Mouse (Mus musculus) stomach, embryonic 16.5 days (tissue): ENCODE results near the gene A730009L09Rik. TPM values are rescaled to one million over a fixed set of nuclear protein-coding genes. Genes with fewer than 3 reads are reported as not detected.

Experiments
- ATAC-seq: fragments of 200-750 bp; cut with Nextera tagmentation; 2 replicates; pipeline ENCODE4 v1.8.0; 2017; ENCODE audit warnings: moderate number of reproducible peaks, moderate TSS enrichment; ENCODE audit not compliant: insufficient read depth, low FRiP score
- H3K27ac ChIP-seq: fragments of 300-500 bp; sonication (generic); 2 replicates; pipeline ENCODE4 v1.5.1; 2014; ENCODE audit warnings: low read length
- H3K27me3 ChIP-seq: fragments of 300-500 bp; sonication (generic); 2 replicates; pipeline ENCODE4 v1.6.1; 2014; ENCODE audit warnings: low read length, control low read depth, mixed read lengths; ENCODE audit not compliant: control insufficient read depth, insufficient read depth
- H3K36me3 ChIP-seq: fragments of 300-500 bp; sonication (generic); 2 replicates; pipeline ENCODE4 v1.6.1; 2014; ENCODE audit warnings: low read length; ENCODE audit not compliant: control insufficient read depth, insufficient read depth
- H3K4me1 ChIP-seq: fragments of 300-500 bp; sonication (generic); 2 replicates; pipeline ENCODE4 v1.6.1; 2014; ENCODE audit warnings: low read length, control low read depth, mixed read lengths; ENCODE audit not compliant: control insufficient read depth, insufficient read depth
- H3K4me2 ChIP-seq: fragments of 300-500 bp; sonication (generic); 2 replicates; pipeline ENCODE4 v1.6.1; 2014; ENCODE audit warnings: low read depth, low read length, mixed read lengths
- H3K4me3 ChIP-seq: fragments of 300-500 bp; sonication (generic); replicated peaks from 2 replicates; pipeline ENCODE4 v1.5.1; 2014; ENCODE audit warnings: mild to moderate bottlenecking, low read length
- H3K9ac ChIP-seq: fragments of 300-500 bp; sonication (generic); 2 replicates; pipeline ENCODE4 v1.6.1; 2014; ENCODE audit warnings: low read length
- H3K9me3 ChIP-seq: fragments of 300-500 bp; sonication (generic); replicated peaks from 2 replicates; pipeline ENCODE4 v1.6.1; 2016; ENCODE audit warnings: low read length, control low read depth; ENCODE audit not compliant: control insufficient read depth
- WGBS: fragments of 180-500 bp; shearing (Covaris S2); extraction: QIAGEN DNeasy Blood & Tissue Kit; methylation state at CpG from one replicate; pipeline ENCODE4 v1.1.7; 2014; 5-methylcytosine and 5-hydroxymethylcytosine counted together
- polyA plus RNA-seq: library from polyadenylated mRNA; unstranded; fragments of >200 nt; fragmentation: Nextera tagmentation; extraction: Ambion mirVana; gene quantifications from 2 replicates; pipeline ENCODE4 v1.2.1, GENCODE M21; 2015

The A730009L09Rik gene
- polyA plus RNA-seq, 1 experiment from 2014 or later = not detected

GRCm38 (mm10) chr16:84494818-84495217 lies 20.1 kb upstream of the A730009L09Rik start:
- no peak overlapping the region for H3K9ac ChIP-seq
- no peaks in the 10 kb centered on the region for H3K27me3 ChIP-seq
- H3K9me3 ChIP-seq = no peaks in the 10 kb centered on the region
- H3K4me1 ChIP-seq = no peaks in the 10 kb centered on the region
- no peak for ATAC-seq
- no peak overlapping the region for H3K4me2 ChIP-seq
- no peak overlapping the region for H3K27ac ChIP-seq
- H3K4me3 ChIP-seq = no peak overlapping the region
- H3K36me3 ChIP-seq = no peaks in the 10 kb centered on the region
- WGBS = 69% methylated on average over 3 of the region's 3 CpGs

- Histone ChIP-seq H3K9me3 (no peaks in the 10 kb centered on the region), H3K27me3 (no peaks in the 10 kb centered on the region), H3K36me3 (no peaks in the 10 kb centered on the region), H3K4me1 (no peaks in the 10 kb centered on the region), H3K4me3 (no peak overlapping the region), H3K4me2 (0 out of 2 replicates have a peak overlapping the region, but pooled peaks have one; percentile 17), H3K27ac (no peak overlapping the region), H3K9ac (no peak overlapping the region)
- 28% methylated on average over 2 of the region's 2 CpGs for WGBS
- ATAC-seq = no peak
Observed at GRCm38 (mm10) chr16:84495438-84495837, 19.5 kb upstream of the A730009L09Rik start.

GRCm38 (mm10) chr16:84507681-84508080 lies 7.2 kb upstream of the A730009L09Rik start:
- H3K4me3 ChIP-seq = no peak overlapping the region
- no peak for ATAC-seq
- WGBS = 56% methylated on average over 4 of the region's 4 CpGs

GRCm38 (mm10) chr16:84521975-84522635 lies 7.2 kb downstream of the A730009L09Rik start:
- 90% methylated on average over 11 of the region's 11 CpGs for WGBS
- ATAC-seq = no peak
- H3K9me3 ChIP-seq = no peaks in the 10 kb centered on the region

More at GRCm38 (mm10) chr16:84507681-84508080, 7.2 kb upstream of the A730009L09Rik start:
- Histone ChIP-seq H3K27ac (no peak overlapping the region), H3K9me3 (no peaks in the 10 kb centered on the region), H3K4me2 (no peak overlapping the region), H3K9ac (no peak overlapping the region), H3K36me3 (no peaks in the 10 kb centered on the region), H3K27me3 (no peaks in the 10 kb centered on the region), H3K4me1 (no peaks in the 10 kb centered on the region)

GRCm38 (mm10) chr16:84523061-84523460 lies 8.1 kb downstream of the A730009L09Rik start:
- H3K4me3 ChIP-seq = no peak overlapping the region
- no peak overlapping the region for H3K9ac ChIP-seq
- no peaks in the 10 kb centered on the region for H3K36me3 ChIP-seq
- H3K27me3 ChIP-seq = no peaks in the 10 kb centered on the region
- WGBS = 82% methylated on average over 5 of the region's 5 CpGs
- no peak overlapping the region for H3K4me2 ChIP-seq
- ATAC-seq = no peak
- no peak overlapping the region for H3K27ac ChIP-seq
- no peaks in the 10 kb centered on the region for H3K9me3 ChIP-seq
- no peaks in the 10 kb centered on the region for H3K4me1 ChIP-seq

More at GRCm38 (mm10) chr16:84521975-84522635, 7.2 kb downstream of the A730009L09Rik start:
- no peaks in the 10 kb centered on the region for H3K4me1 ChIP-seq
- no peak overlapping the region for H3K9ac ChIP-seq
- no peaks in the 10 kb centered on the region for H3K36me3 ChIP-seq
- no peaks in the 10 kb centered on the region for H3K27me3 ChIP-seq
- H3K4me3 ChIP-seq = no peak overlapping the region
- no peak overlapping the region for H3K27ac ChIP-seq
- H3K4me2 ChIP-seq = no peak overlapping the region

GRCm38 (mm10) chr16:84527375-84527774 lies 12.5 kb downstream of the A730009L09Rik start:
- Histone ChIP-seq H3K9ac (no peak overlapping the region), H3K36me3 (no peaks in the 10 kb centered on the region), H3K27me3 (no peaks in the 10 kb centered on the region), H3K4me2 (no peak overlapping the region), H3K9me3 (no peaks in the 10 kb centered on the region), H3K4me1 (no peaks in the 10 kb centered on the region), H3K4me3 (no peak overlapping the region), H3K27ac (no peak overlapping the region)
- ATAC-seq = no peak
- 54% methylated on average over 11 of the region's 11 CpGs for WGBS

GRCm38 (mm10) chr16:84532803-84533202 lies 17.9 kb downstream of the A730009L09Rik start:
- Histone ChIP-seq H3K9ac (no peak overlapping the region), H3K4me2 (no peak overlapping the region), H3K27ac (no peak overlapping the region), H3K4me1 (no peaks in the 10 kb centered on the region), H3K9me3 (no peaks in the 10 kb centered on the region), H3K27me3 (no peaks in the 10 kb centered on the region), H3K36me3 (no peaks in the 10 kb centered on the region), H3K4me3 (no peak overlapping the region)
- no peak for ATAC-seq
- 88% methylated on average over 3 of the region's 3 CpGs for WGBS

- Histone ChIP-seq H3K9me3 (no peaks in the 10 kb centered on the region), H3K27ac (no peak overlapping the region), H3K4me1 (no peaks in the 10 kb centered on the region), H3K36me3 (no peaks in the 10 kb centered on the region), H3K9ac (no peak overlapping the region), H3K4me2 (no peak overlapping the region), H3K27me3 (no peaks in the 10 kb centered on the region), H3K4me3 (no peak overlapping the region)
- 90% methylated on average over 4 of the region's 4 CpGs for WGBS
- no peak for ATAC-seq
Observed at GRCm38 (mm10) chr16:84546059-84546458, 31.1 kb downstream of the A730009L09Rik start.

GRCm38 (mm10) chr16:84549122-84549521 lies 34.2 kb downstream of the A730009L09Rik start:
- no peak overlapping the region for H3K9ac ChIP-seq

More at GRCm38 (mm10) chr16:84549122-84549521, 34.2 kb downstream of the A730009L09Rik start:
- 55% methylated on average over 9 of the region's 9 CpGs for WGBS
- Histone ChIP-seq H3K4me1 (no peaks in the 10 kb centered on the region), H3K27me3 (no peaks in the 10 kb centered on the region), H3K36me3 (no peaks in the 10 kb centered on the region), H3K4me3 (no peak overlapping the region), H3K27ac (no peak overlapping the region), H3K4me2 (no peak overlapping the region), H3K9me3 (no peaks in the 10 kb centered on the region)
- no peak for ATAC-seq
